Mouse (Mus musculus) kidney, embryonic 15.5 days (tissue): ENCODE measurements around the gene Kdm6b. TPM values are rescaled to one million over a fixed set of nuclear protein-coding genes. Genes with fewer than 3 reads are reported as not detected.
"Not testable (repeated sequence)": the region's sequence is repeated elsewhere in the genome, so short reads cannot be mapped to it uniquely, and the experiment has no call there.

Source experiments
- ATAC-seq: fragments of 200-750 bp; cut with Nextera tagmentation; replicated peaks from 2 replicates; pipeline ENCODE4 v1.8.0; 2017; ENCODE audit warnings: moderate TSS enrichment; ENCODE audit not compliant: low FRiP score
- H3K27ac ChIP-seq: fragments of 300-500 bp; sonication (generic); 2 replicates; pipeline ENCODE4 v1.5.1; 2015; ENCODE audit warnings: mild to moderate bottlenecking, inconsistent platforms
- H3K27me3 ChIP-seq: fragments of 300-500 bp; sonication (generic); 2 replicates; pipeline ENCODE4 v1.6.1; 2015; ENCODE audit warnings: inconsistent platforms
- H3K36me3 ChIP-seq: fragments of 300-500 bp; sonication (generic); 2 replicates; pipeline ENCODE4 v1.6.1; 2015; ENCODE audit warnings: inconsistent platforms
- H3K4me1 ChIP-seq: fragments of 300-500 bp; sonication (generic); 2 replicates; pipeline ENCODE4 v1.6.1; 2015; ENCODE audit warnings: inconsistent platforms
- H3K4me2 ChIP-seq: fragments of 300-500 bp; sonication (generic); 2 replicates; pipeline ENCODE4 v1.6.1; 2015; ENCODE audit warnings: moderate library complexity, mild to moderate bottlenecking, inconsistent platforms
- H3K4me3 ChIP-seq: fragments of 300-500 bp; sonication (generic); replicated peaks from 2 replicates; pipeline ENCODE4 v1.5.1; 2015; ENCODE audit warnings: mild to moderate bottlenecking, inconsistent platforms
- H3K9ac ChIP-seq: fragments of 300-500 bp; sonication (generic); 2 replicates; pipeline ENCODE4 v1.6.1; 2015; ENCODE audit warnings: mild to moderate bottlenecking, inconsistent platforms
- H3K9me3 ChIP-seq: fragments of 300-500 bp; sonication (generic); replicated peaks from 2 replicates; pipeline ENCODE4 v1.6.1; 2016; ENCODE audit warnings: inconsistent platforms
- WGBS: fragments of 180-500 bp; shearing (Covaris S2); methylation state at CpG from one replicate; pipeline ENCODE4 v1.1.7; 2015; ENCODE audit warnings: mixed read lengths; 5-methylcytosine and 5-hydroxymethylcytosine counted together
- polyA plus RNA-seq: library from polyadenylated mRNA; unstranded; fragments of >200 nt; fragmentation: Nextera tagmentation; extraction: Ambion mirVana; gene quantifications from 2 replicates; pipeline ENCODE4 v1.2.1, GENCODE M21; 2015

Gene Kdm6b
- polyA plus RNA-seq, 1 experiment from 2014 or later, result 32.6 TPM

GRCm38 (mm10) chr11:69401210-69401637, 12.3 kb downstream of the Kdm6b start:
- no peak overlapping the region for H3K4me2 ChIP-seq
- H3K27me3 ChIP-seq, result 0 out of 2 replicates have a peak, but pooled peaks cover 3% of the 10 kb centered on the region
- no peaks in the 10 kb centered on the region for H3K9me3 ChIP-seq
- no peak overlapping the region for H3K4me3 ChIP-seq
- no peak overlapping the region for H3K9ac ChIP-seq
- peaks cover 73% of the 10 kb centered on the region for H3K36me3 ChIP-seq
- peak; percentile 74 for ATAC-seq
- peaks cover 55% of the 10 kb centered on the region for H3K4me1 ChIP-seq
- H3K27ac ChIP-seq, result 0 out of 2 replicates have a peak overlapping the region, but pooled peaks have one; percentile 16
- 21% methylated on average over 22 of the region's 22 CpGs for WGBS

GRCm38 (mm10) chr11:69400083-69400850, 13.2 kb downstream of the Kdm6b start:
- Histone ChIP-seq H3K27ac (no peak overlapping the region), H3K4me1 (peaks cover 57% of the 10 kb centered on the region), H3K4me2 (peak overlapping the region; percentile 84), H3K9me3 (no peaks in the 10 kb centered on the region), H3K9ac (0 out of 2 replicates have a peak overlapping the region, but pooled peaks have one; percentile 8), H3K27me3 (0 out of 2 replicates have a peak, but pooled peaks cover 3% of the 10 kb centered on the region), H3K4me3 (peak overlapping the region; percentile 19; the same call in 1 of the 2 replicates), H3K36me3 (peaks cover 63% of the 10 kb centered on the region)
- no peak for ATAC-seq
- 78% methylated on average over 25 of the region's 25 CpGs for WGBS

GRCm38 (mm10) chr11:69399201-69400082, 14.0 kb downstream of the Kdm6b start:
- Histone ChIP-seq H3K27ac (0 out of 2 replicates have a peak overlapping the region, but pooled peaks have one; percentile 39), H3K4me2 (peak overlapping the region; percentile 84), H3K27me3 (0 out of 2 replicates have a peak, but pooled peaks cover 3% of the 10 kb centered on the region), H3K9me3 (no peaks in the 10 kb centered on the region), H3K4me1 (peaks cover 58% of the 10 kb centered on the region), H3K4me3 (peak overlapping the region; percentile 19), H3K9ac (peak overlapping the region; percentile 8; the same call in 1 of the 2 replicates), H3K36me3 (peaks cover 55% of the 10 kb centered on the region)
- WGBS, result 35% methylated on average over 66 of the region's 66 CpGs
- no peak for ATAC-seq

GRCm38 (mm10) chr11:69398486-69399200, 14.8 kb downstream of the Kdm6b start:
- no peak for ATAC-seq
- H3K4me1 ChIP-seq, result peaks cover 62% of the 10 kb centered on the region
- 37% methylated on average over 21 of the region's 21 CpGs for WGBS
- no peaks in the 10 kb centered on the region for H3K9me3 ChIP-seq
- H3K4me2 ChIP-seq, result peak overlapping the region; percentile 84
- peaks cover 47% of the 10 kb centered on the region for H3K36me3 ChIP-seq
- peak overlapping the region; percentile 78 for H3K4me3 ChIP-seq
- H3K27me3 ChIP-seq, result 0 out of 2 replicates have a peak, but pooled peaks cover 3% of the 10 kb centered on the region
- peak overlapping the region; percentile 99; the same call in 1 of the 2 replicates for H3K27ac ChIP-seq
- H3K9ac ChIP-seq, result peak overlapping the region; percentile 42; the same call in 1 of the 2 replicates

GRCm38 (mm10) chr11:69398059-69398458, 15.4 kb downstream of the Kdm6b start, which contains the start of gene Tmem88:
Gene Tmem88, minus strand, starts transcription at chr11:69398234.
- peaks cover 41% of the 10 kb centered on the region for H3K36me3 ChIP-seq
- H3K4me2 ChIP-seq, result peak within 1 kb of the TSS; percentile 84
- peak within 1 kb of the TSS; percentile 42 for H3K9ac ChIP-seq
- peak within 1 kb of the TSS; percentile 78 for H3K4me3 ChIP-seq
- WGBS, result 11% methylated on average over 16 of the region's 16 CpGs
- H3K27ac ChIP-seq, result peak within 1 kb of the TSS; percentile 99
- H3K4me1 ChIP-seq, result peaks cover 62% of the 10 kb centered on the region
- ATAC-seq, result no peak
- 0 out of 2 replicates have a peak, but pooled peaks cover 3% of the 10 kb centered on the region for H3K27me3 ChIP-seq
- H3K9me3 ChIP-seq, result no peaks in the 10 kb centered on the region

GRCm38 (mm10) chr11:69397581-69398057, 15.9 kb downstream of the Kdm6b start:
- peak overlapping the region; percentile 78 for H3K4me3 ChIP-seq

GRCm38 (mm10) chr11:69396772-69397171, 16.7 kb downstream of the Kdm6b start:
- Histone ChIP-seq H3K9me3 (no peaks in the 10 kb centered on the region), H3K4me2 (peak overlapping the region; percentile 84), H3K4me3 (peak overlapping the region; percentile 78), H3K27ac (peak overlapping the region; percentile 99), H3K9ac (peak overlapping the region; percentile 91), H3K4me1 (peaks cover 59% of the 10 kb centered on the region), H3K36me3 (peaks cover 36% of the 10 kb centered on the region), H3K27me3 (0 out of 2 replicates have a peak, but pooled peaks cover 3% of the 10 kb centered on the region)
- no peak for ATAC-seq
- WGBS, result 26% methylated on average over 11 of the region's 11 CpGs

More at GRCm38 (mm10) chr11:69397581-69398057, 15.9 kb downstream of the Kdm6b start:
- 17% methylated on average over 24 of the region's 24 CpGs for WGBS
- H3K4me1 ChIP-seq, result peaks cover 62% of the 10 kb centered on the region
- H3K36me3 ChIP-seq, result peaks cover 40% of the 10 kb centered on the region
- H3K4me2 ChIP-seq, result peak overlapping the region; percentile 84
- H3K9ac ChIP-seq, result peak overlapping the region; percentile 42
- H3K27ac ChIP-seq, result peak overlapping the region; percentile 99
- ATAC-seq, result no peak
- 0 out of 2 replicates have a peak, but pooled peaks cover 3% of the 10 kb centered on the region for H3K27me3 ChIP-seq
- H3K9me3 ChIP-seq, result no peaks in the 10 kb centered on the region

GRCm38 (mm10) chr11:69395634-69396373, 17.7 kb downstream of the Kdm6b start:
- ATAC-seq, result peak; percentile 88
- Histone ChIP-seq H3K27me3 (0 out of 2 replicates have a peak, but pooled peaks cover 3% of the 10 kb centered on the region), H3K9ac (peak overlapping the region; percentile 91), H3K36me3 (peaks cover 26% of the 10 kb centered on the region), H3K4me2 (peak overlapping the region; percentile 84), H3K27ac (peak overlapping the region; percentile 99), H3K4me3 (peak overlapping the region; percentile 78), H3K4me1 (peaks cover 51% of the 10 kb centered on the region), H3K9me3 (no peaks in the 10 kb centered on the region)
- WGBS, result under 1% methylated on average over 48 of the region's 48 CpGs

- Histone ChIP-seq H3K4me2 (peak within 1 kb of the TSS; percentile 84), H3K4me3 (peak within 1 kb of the TSS; percentile 78), H3K9ac (peak within 1 kb of the TSS; percentile 91), H3K4me1 (peaks cover 46% of the 10 kb centered on the region), H3K36me3 (peaks cover 21% of the 10 kb centered on the region), H3K27ac (peak within 1 kb of the TSS; percentile 99)
- ATAC-seq, result peak; percentile 78
- not testable (repeated sequence) for H3K27me3 ChIP-seq, H3K9me3 ChIP-seq
- under 1% methylated on average over 24 of the region's 24 CpGs for WGBS
These were observed 18.2 kb downstream of the Kdm6b start, which contains the start of the genes Naa38 and Cyb5d1 for GRCm38 (mm10) chr11:69395235-69395633. Gene Naa38, plus strand, starts transcription at chr11:69395487. Gene Cyb5d1, minus strand, starts transcription at chr11:69395631.

GRCm38 (mm10) chr11:69394591-69395167, 18.8 kb downstream of the Kdm6b start:
- Histone ChIP-seq H3K4me1 (peaks cover 46% of the 10 kb centered on the region), H3K27ac (peak overlapping the region; percentile 99), H3K36me3 (peaks cover 15% of the 10 kb centered on the region), H3K4me3 (peak overlapping the region; percentile 78), H3K9ac (peak overlapping the region; percentile 62), H3K4me2 (peak overlapping the region; percentile 84)
- WGBS, result under 1% methylated on average over 31 of the region's 31 CpGs
- not testable (repeated sequence) for ATAC-seq, H3K9me3 ChIP-seq, H3K27me3 ChIP-seq
